Mouse (Mus musculus) thymus, adult 2 months (tissue): Measurements from ENCODE around the gene Trcg1.

Source experiments
- CTCF ChIP-seq: fragments of 200-500 bp; IDR thresholded peaks from 2 replicates; pipeline ENCODE4 v1.5.1; 2012; ENCODE audit warnings: mild to moderate bottlenecking, control low read depth, low read length, moderate library complexity, borderline replicate concordance; ENCODE audit not compliant: control insufficient read depth, poor library complexity, insufficient read depth; ENCODE audit errors: extremely low read depth
- POLR2A ChIP-seq: fragments of 200-500 bp; IDR thresholded peaks from 2 replicates; pipeline ENCODE4 v1.6.1; 2012; ENCODE audit warnings: mild to moderate bottlenecking, low read length, control low read depth, moderate library complexity; ENCODE audit not compliant: control insufficient read depth, poor library complexity, insufficient read depth; ENCODE audit errors: extremely low read depth

- TF ChIP-seq CTCF (peak; percentile 35; the same call in 1 of the 2 replicates), POLR2A (no peak)
Observed at GRCm38 (mm10) chr9:57220356-57220755, 16.0 kb upstream of the Trcg1 start.
